Mouse (Mus musculus) liver, adult (tissue): ENCODE results near the gene Hif1an.

ENCODE experiments used
- GATA4 ChIP-seq: IDR thresholded peaks from 2 replicates; pipeline ENCODE4 v1.6.1; 2014; ENCODE audit warnings: mild to moderate bottlenecking, low read length; ENCODE audit not compliant: insufficient replicate concordance

Gene Hif1an

GRCm38 (mm10) chr19:44562652-44563206 lies at the start of gene Hif1an:
Gene Hif1an, plus strand, starts transcription at chr19:44562850.
- 0 out of 2 replicates have a peak, but pooled peaks have one; percentile 21 for TF ChIP-seq GATA4

GRCm38 (mm10) chr19:44513054-44513833 lies 49.4 kb upstream of the Hif1an start:
- no peak for TF ChIP-seq GATA4

GRCm38 (mm10) chr19:44513921-44514482 lies 48.6 kb upstream of the Hif1an start:
- TF ChIP-seq GATA4, result no peak

DNA sequence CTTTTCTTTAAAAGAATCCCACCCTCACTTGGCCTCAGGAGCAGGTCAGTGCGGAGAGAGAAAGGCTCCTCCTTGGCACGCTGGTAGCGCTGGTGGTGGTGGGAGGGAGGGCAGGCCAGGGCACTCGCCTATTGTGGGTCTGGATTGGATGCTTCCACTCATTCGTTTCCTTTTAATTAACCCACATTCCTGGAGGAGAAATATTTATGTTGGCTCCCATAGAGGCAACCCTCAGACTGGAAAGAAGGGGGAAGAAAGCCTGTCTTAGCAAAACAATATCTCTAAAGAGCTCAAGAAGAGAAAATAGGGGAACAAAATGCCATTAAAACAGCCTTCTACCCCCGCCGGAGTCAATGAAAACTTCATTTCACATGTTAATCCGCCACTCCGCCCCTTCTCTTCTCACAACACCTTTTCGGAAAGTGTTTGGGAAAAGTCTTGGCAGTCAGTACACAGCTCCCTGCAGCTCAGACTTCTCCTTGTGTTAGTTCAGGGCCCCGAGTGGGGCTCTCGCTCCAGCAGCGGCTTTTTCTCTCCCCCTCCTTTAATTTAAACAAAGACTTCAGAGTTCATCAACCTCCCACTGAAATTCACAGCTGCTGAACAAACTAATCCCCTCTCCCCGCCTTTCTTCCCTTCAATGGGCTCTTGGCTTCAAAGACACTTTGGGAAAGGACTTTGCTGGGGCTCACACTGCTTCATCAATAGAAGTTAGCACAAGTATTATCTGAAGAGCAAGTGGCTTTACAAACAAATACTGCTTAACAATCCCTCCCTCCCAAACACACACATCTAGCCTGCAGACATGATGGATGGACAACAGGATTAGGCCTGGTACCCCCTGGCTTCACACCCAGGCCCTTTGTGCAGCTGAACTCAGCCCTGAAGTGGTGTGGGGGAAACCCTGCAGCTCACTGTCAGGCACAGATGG lies 47.9 kb upstream of the Hif1an start:
- no peak for TF ChIP-seq GATA4

- TF ChIP-seq GATA4, result no peak
Measured at GRCm38 (mm10) chr19:44515769-44516168, 46.9 kb upstream of the Hif1an start.

- no peak for TF ChIP-seq GATA4
Measured at GRCm38 (mm10) chr19:44517996-44518768, 44.5 kb upstream of the Hif1an start.

GRCm38 (mm10) chr19:44519152-44519551 lies 43.5 kb upstream of the Hif1an start:
- TF ChIP-seq GATA4, result peak; percentile 22; the same call in 1 of the 2 replicates

DNA sequence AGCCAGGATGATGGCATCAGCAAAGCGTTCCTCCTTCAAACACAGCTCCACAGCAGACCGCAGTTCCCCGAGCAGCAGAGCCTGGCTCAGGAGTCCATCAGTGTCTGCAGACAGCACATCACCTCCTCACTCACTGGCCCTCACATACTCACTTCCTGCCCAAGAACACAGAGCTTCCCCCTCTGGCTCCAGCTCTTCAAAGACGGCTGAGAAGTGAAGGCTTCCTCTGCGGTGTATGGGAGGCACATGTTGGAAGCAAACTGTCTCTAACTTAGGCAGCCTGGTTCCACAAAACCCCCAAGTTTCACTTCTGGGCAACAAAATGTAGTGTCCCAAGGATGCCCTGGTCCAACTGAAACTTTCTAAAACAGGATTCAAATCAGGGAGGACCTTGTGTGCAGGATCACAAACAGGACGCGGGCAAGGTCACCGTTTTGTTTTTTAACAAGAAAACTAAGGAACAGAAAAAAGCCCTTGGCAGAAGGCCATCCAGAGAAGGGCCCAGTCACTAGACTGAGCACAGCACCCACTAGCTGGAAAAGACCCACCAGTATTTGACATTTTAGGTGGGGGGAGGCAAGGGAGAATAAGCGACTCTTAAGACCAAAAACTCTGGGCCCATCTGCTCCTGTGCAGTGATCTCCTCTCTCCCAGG lies 37.0 kb upstream of the Hif1an start:
- no peak for TF ChIP-seq GATA4

DNA sequence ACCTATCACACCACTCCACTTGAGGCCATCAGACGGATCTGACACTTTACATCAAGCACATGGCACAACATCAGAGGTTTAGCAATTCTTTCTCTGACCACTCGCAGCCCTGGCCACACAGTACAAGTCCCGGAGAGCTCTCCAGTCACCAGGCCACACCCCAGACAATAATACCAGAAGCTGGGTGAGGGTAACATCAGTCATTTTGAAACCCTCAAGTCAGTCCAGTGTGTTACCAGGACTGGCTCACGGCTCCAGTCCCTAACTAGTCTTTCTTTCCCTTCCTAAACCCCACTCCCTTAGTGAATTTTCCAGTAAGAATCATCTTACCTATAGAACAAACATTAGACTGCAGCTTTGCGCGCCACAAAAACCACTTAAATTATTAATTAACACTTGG lies 32.6 kb upstream of the Hif1an start:
- TF ChIP-seq GATA4, result no peak

GRCm38 (mm10) chr19:44535376-44535775 lies 27.3 kb upstream of the Hif1an start:
- no peak for TF ChIP-seq GATA4

DNA sequence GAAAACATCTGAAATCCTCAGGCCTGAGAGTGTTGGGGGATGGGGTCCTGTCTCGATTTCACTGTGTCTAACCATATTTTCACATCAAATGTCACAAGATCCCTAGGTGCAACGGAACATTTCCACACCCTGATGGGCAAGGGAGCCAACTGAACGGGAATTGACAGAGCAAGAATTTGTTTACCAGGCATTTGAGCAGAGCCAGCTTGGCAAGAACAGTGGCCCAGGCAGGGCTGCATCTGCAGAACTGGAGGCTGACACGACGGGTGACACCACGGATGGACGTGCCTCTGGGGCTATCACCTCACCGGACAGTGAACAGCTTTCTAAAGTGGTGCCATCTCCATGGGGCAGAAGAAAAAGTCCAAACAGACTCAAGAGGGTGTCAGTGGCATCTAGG lies 25.2 kb upstream of the Hif1an start:
- no peak for TF ChIP-seq GATA4

DNA sequence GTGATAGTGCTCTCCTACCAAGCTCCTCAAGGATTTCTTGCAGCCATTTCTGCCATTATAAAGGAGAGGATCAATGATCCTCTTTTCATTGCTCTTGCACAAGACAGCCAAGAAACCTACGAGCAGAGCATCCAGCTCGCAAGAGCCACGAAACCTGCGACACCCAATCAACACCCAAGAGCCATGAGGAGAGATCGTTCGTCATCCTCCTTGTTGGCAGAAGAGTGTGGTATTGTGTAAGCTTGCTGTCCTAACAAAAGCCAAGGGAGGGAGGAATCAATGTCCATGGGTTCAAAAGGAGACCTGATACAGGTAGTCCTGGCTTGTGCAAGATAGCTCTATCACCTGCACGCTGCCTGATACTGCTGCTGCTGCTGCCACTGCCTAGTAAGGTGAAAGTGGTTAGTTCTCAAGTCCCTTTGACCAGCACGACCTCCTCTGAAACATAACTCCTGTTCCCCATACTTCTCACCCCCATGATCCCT lies 19.9 kb upstream of the Hif1an start:
- peak; percentile 8; the same call in 1 of the 2 replicates for TF ChIP-seq GATA4

- no peak for TF ChIP-seq GATA4
Measured at GRCm38 (mm10) chr19:44544372-44544771, 18.3 kb upstream of the Hif1an start.

DNA sequence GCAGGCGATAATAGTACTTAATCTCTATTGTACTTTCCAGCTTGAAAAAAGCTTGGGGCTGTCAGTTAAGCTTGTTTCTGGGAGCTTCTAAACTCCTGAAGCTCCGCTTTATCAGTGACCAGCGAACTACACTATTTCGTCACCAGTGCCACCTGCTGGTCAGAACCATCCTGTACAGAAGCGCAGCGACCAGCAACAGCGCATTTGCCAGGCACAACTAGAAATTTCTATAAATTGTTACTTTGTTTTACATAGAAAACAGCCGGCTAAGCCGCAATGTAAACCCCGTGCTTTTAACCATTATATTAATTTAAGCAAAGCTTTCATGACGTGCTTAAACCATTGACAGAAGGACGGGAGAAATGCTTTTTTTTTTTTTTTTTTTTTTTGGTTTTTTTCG lies 17.9 kb upstream of the Hif1an start:
- peak; percentile 42; the same call in 1 of the 2 replicates for TF ChIP-seq GATA4
